Mouse (Mus musculus) heart, adult 18-20 months (tissue): ENCODE data around the gene Nucks1. TPM values are rescaled to one million over a fixed set of nuclear protein-coding genes. Genes with fewer than 3 reads are reported as not detected.
A peak's percentile ranks its signal among the peaks of the same experiment; 100 is the strongest.

Experiments used
- DNase-seq, 2 experiments: peaks; one replicate each; pipeline ENCODE4 v3.0.0; 2021 to 2022; ENCODE audit warnings: mixed read lengths in 1 of 2
- total RNA-seq, 2 experiments: library from RNA; stranded (reverse); gene quantifications; 2 replicates each; pipeline ENCODE4 v1.2.3; 2021

Nucks1 gene
- total RNA-seq, 2 experiments from 2014 or later: 60.7 to 63.9 TPM

DNA sequence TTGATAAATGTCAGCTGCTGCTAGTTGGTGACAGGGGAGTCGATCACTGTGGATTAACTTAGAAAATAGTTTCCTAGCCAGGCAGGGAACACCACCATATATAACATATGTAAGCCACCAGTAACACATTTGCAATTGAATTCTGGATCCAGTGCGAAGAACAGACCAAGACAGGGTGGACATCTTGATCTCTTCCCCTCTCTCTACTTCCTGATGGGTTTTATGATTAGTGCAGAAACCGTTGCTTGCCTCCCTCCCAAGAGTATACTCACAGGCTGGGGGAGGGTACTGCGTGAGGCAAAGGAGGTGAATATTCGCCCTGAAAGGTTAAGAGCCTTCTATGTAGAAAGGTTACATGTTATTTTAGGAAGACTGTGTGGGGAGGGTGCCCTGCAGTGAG lies 55.5 kb downstream of the Nucks1 start:
- no peak for DNase-seq

DNA sequence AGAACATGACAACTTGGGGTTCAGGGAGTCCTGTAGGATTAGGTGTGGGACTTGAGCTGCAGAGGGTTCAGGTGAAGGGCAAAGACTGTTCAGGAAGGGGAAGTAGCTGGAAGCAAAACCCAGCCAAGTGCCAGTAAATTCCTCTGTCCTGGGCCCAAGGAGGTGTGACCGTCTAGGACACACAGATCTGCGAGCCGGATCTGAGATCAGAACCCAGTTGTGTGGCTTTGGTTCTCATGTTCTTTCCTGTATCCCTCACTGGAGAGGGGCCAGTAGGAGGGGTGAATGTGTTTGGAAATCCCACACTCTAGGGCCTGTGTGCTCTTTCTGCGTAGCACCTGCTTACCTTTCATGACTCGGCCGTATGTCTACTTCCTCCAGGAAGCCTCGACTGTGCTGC lies 57.0 kb downstream of the Nucks1 start:
- peak in 1 of 2 experiments; percentile 31 for DNase-seq

DNA sequence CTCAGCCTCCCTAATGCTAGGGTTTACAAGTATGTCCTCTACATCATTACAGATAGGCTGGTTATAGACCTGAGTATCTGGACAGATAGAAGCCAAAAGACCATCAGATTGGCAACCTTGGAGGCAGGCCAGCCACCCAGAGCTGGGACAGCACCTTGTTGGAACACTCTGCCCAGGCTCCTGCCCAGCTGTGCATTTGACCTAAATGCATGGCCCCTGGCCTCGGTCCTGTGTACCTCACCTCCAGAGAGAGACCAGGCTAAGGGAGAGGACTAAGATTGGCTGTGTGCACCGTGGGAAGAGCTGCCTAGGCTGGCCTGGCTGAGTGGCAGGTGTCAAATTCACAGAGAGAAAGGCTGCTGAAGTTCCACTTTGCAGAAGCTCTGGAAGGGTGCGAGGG lies 58.2 kb downstream of the Nucks1 start:
- DNase-seq: no peak

DNA sequence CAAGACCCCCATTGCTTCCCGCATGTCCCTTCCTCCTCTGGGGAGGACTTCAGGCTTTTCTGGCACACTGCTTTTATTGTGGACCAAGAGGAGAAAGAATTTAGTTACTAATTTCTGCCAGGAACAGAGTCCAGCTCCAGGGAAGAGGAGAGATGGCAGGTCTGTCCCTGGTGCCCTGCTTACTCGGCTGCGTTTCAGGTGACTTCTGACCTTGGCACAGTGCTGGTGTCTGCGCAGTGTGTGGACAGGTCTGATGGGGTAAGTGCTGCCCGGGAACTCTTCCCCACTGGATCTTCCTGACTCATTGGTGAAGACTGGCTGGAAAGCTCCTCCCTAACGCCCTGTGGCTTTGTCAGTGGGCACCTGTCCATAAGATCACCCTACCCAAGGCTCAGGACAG lies 58.6 kb downstream of the Nucks1 start:
- DNase-seq: peak in 1 of 2 experiments; percentile 58

DNA sequence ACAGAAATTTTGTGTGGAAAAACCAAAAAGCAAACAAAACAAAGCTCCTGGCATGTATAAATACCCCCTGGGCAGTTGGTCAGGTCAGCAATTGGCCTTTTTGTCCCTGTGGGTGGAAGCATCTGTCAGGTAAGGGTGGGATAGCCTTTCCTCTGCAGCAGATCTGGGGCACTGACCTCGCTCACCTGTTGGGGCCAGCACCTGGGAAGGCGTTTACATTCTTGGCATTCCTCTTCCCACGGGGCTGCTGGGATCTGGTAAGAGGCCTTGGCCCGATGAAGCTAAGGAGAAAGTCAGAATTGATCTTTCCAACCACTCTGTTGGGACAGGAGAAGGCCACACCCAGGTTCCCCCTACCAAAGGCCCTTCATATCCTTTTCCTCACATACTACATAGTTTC lies 59.5 kb downstream of the Nucks1 start:
- DNase-seq: no peak

DNA sequence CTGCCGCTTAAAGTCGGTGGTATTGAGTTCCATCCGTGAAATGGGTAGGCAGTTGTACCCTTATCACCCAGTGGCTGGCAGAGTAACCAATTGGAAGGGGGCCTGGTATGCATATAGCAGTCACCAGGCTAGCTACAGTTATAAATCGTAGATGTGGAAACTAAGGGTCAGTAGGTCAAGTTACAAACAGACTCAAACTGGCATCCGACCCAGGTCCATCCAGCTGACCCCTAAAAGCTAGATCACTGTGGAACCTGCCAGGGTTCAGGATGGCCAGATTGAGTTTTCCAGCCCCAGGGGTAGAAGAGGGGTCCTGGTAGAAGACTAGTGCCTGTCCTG lies 60.0 kb downstream of the Nucks1 start:
- no peak for DNase-seq

DNA sequence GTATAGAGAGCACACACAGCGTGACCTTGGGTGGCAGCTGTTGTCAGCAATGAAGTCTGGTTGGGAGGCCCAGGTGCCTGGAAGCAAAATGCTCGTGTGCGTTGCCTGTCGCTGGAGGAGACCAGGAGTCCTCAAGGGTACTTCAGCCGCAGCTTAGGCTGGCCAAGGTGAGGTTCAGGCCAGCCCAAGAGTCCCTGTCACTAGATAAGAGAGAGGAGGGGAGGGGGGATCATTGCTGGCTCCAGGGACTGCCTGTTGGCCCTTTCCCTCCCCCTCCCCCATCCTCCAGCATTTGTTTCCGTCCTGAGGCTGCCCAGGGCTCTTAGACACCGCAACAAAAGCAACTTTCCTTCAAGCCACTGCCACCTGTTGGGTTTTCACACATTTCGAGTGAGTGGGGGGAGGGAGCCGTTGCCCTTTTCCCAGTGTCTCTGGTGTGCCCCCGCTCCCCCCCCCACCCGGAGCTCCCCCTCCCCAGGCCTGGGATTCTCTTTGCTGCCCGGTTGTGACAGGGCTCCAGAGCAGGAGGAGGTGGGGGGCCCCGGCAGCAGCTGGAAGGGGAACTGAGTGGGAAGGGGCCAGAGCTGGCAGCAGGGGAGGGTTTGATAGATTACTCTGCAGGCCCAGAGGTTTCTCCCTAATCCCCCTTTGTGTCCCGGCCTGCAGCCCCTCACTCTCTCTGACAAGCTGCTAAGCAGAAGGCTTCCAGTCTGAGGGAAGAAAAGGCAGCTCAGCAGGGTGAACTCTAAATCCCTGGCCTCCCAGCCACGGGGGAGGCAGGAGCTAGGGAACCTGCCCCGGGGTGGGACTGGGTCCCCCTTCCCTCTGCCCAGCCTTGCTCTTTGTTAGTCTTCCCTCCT lies 60.6 kb downstream of the Nucks1 start:
- DNase-seq: no peak

DNA sequence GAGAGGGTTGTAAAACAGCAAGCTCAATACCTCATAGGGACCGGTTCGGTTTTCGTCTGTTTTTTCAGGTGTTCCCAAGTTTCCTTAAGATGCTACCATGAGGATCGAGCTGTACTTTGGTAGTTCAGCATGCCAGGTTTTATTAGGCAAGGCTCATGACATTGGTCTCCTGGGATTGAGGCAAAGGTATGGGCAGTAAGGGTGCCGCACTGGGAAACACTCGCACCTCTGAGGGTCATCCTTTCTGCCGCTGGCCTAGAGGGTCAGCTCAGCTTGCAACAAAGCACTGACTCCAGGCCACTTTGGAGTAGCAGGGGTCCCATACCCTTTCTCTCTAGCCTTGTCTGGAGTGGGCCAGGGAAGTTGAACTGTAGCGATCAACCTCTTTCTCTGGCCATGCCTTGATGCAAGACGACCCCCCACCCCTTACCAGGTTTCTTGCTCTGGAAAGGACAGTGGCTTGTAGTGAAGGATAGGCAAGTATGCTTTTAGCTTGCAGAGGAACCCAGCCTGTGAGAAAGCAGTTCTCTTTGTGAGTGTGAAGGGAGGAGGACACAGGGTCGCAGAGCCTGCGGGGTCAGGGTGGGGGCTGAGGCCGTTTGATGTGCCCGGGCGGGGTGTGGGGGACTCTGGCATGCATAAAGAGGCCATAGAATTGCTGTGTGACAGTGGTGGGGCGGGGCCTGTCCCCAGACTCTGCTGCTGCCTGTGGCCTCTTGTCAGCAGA lies 61.6 kb downstream of the Nucks1 start:
- DNase-seq: no peak

DNA sequence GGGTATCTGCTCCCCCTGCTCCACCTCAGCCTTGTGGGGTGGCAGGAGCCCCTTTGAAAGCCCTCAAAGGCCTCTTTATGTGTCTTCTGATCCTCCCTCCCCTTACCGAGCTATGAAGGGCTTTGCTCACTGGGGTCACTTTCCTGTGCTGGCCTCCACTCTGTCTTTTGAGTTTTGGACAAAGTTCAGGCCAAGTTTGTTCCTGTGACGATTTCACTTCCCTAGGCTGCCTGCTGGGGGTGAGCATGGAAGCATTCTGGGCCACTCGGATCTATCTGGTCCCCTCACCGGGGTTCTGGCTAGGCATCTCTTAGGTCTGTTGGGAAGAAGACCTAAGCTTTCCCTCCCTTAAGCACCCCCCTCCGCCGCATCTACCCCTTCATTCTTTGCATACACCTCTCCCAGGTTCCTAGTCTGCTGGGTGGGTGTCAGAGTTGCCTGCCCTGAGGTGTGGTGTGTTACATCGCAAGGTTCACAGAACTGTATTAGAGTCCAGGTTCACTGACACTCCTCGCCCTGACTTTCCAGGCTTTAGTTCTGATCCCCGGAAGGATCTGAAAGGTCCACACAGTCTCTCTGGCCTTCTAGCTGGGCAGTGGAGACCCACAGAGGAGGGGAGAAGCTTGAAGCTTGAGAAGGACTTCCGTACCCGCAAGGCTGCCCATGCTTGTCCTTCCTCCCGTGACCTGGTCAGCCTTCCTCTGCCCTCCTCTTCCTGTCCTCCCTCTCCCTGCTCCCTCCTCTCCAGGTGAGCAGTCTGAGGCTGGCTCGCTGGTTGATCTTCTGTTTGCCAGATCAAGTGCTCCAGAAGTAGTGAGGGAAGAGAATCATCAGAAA lies 62.4 kb downstream of the Nucks1 start:
- DNase-seq: no peak

DNA sequence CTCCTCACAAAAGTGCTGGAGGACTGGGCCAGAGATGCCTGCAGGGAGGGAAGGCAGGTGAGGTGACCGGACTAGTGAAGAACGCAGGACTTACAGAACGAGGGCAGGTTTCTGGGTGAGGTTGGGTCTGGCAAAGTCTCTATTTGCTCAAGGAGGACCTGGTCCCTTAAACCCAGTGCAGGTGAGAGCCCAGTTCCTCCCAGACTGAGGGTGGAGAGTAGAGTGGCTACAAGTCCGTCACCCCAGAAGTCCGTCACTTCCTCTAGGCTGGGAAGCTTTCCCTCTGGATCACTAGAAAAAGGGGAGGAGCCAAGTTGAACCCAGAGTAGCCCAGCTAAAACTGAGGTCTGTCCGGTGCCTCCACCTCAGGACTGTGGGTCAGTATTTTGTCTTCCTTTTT lies 63.7 kb downstream of the Nucks1 start:
- DNase-seq: no peak

DNA sequence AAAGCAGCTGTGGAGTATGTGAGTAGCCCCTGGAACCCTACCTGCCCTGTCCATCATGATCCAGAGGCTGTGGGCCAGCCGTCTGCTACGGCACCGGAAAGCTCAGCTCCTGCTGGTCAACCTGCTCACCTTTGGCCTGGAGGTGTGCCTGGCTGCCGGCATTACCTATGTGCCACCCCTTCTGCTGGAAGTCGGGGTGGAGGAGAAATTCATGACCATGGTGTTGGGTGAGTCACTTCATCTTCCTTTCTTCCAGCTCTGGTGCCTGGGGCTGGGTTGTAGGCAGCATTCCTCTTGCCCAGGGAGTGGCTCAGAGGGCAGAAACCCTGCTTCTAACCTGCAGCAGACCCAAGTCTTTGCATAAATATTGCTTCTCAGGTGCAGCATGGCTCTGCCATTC lies 66.6 kb downstream of the Nucks1 start:
- DNase-seq: no peak

DNA sequence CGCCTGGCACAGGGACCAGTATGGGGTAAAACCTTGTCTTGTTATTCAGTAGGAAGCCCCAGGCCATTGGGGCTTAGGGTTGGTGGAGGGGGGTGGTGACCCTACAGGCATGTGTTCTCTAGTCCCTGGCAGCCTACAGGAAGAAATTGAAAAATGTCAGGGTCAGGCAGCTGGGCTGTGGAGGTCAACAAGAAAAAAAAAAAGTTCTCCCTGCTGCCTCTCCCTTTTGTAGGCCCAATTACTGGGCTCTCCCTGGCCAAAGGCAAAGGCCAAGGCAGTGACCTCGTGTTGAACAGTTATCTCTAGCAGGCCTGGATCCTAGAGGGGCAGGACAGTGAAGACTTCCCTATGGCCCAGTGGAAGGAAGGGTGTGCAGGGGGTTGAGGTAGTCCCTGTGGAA lies 70.1 kb downstream of the Nucks1 start:
- no peak for DNase-seq

DNA sequence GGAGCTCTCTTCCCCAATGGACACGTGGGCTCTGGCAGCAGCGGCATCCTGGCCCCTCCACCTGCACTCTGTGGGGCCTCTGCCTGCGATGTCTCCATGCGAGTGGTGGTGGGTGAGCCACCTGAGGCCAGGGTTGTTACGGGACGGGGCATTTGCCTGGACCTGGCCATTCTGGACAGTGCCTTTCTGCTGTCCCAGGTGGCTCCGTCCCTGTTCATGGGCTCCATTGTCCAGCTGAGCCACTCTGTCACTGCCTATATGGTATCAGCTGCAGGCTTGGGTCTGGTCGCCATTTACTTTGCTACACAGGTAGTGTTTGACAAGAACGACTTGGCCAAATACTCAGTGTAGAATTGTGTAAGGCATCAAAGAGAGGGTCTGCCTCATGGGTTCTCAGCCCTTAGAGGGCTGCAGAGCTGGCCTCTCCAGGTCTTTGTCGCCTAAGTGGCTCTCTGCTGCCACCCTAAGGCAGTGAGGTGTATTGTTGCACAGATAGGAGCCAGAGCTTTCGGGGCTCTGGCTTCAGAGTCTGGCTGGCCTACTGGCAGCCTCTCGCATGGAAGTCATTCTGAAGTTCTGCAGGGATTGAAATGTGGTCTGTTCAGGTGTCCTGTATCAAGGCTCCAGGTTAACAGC lies 71.2 kb downstream of the Nucks1 start:
- DNase-seq: peak; percentile 72 to 86

DNA sequence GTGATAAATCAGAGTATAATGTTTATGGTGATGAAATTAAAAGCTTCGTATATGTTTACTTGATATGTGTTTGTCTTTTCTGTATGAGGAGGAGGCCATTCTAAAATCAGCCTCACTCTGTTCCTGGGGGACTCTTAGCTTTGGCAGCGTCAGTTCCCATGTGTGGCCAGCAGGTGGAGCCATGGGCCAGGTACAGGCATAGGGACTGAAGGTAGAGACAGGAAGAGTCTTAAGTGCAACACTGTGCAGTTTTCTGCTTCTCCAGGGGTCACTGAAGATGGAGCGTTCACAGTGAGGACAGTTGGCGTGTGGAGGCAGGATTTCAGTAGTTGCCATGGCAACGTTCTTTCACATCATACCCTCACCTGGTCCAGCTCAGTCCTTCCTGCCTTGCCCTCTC lies 72.6 kb downstream of the Nucks1 start:
- peak; percentile 62 to 86 for DNase-seq

DNA sequence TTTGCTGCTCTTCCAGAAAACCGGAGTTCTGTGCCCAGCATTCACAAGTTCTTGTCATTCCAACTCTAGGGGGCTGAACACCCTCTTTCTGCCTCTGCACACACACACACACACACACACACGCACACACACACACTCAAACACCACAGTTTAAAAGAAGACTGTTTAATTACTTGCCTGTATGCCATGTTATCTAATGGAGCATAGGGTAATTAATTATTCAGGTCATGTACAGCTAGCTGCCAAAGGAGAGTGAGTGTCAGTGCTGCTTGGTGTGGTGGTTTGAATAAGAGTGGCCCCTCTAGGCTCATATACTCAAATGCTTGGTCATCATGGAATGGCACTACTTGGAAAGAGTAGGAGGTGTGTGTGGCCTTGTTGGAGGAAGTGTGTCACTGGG lies 73.5 kb downstream of the Nucks1 start:
- no peak for DNase-seq

Other genes with a start within 250 kb of the Nucks1 start
- 1 to 10 TPM; 2.9 to 3.4 TPM for gene Rab7b, start 221.8 kb upstream of the Nucks1 start, total RNA-seq
- under 1 TPM in 1 of 2 experiments, not detected in 1; 0.15 TPM for gene Slc26a9, start 166.5 kb upstream of the Nucks1 start, total RNA-seq
- 1 to 10 TPM; 7.4 to 9.1 TPM for gene Pm20d1, start 113.2 kb upstream of the Nucks1 start, total RNA-seq
- 10 to 100 TPM; 38.8 to 51.8 TPM for gene Slc41a1, start 83.0 kb upstream of the Nucks1 start, total RNA-seq
- gene Rab29, start 43.3 kb upstream of the Nucks1 start, total RNA-seq: 10 to 100 TPM; 11.3 to 11.4 TPM
- gene Slc45a3, start 52.4 kb downstream of the Nucks1 start, total RNA-seq: 1 to 10 TPM; 5.4 to 6.9 TPM
- gene Elk4, start 97.1 kb downstream of the Nucks1 start, total RNA-seq: 10 to 100 TPM; 77.4 to 82.0 TPM
- 1 to 10 TPM; 5.1 to 6.9 TPM for gene Mfsd4a, start 157.5 kb downstream of the Nucks1 start, total RNA-seq
- 10 to 100 TPM; 14.7 to 16.0 TPM for gene Cdk18, start 229.2 kb downstream of the Nucks1 start, total RNA-seq